In genomic region chr9:121429592-121429991, GRCm38 (mm10) we compare ENCODE assay signal across 24 mouse cellular contexts.
DNase-seq lines count a peak whose midpoint lies in the region; ATAC-seq lines count a peak whose summit lies in the region.
"Had no signal": no experiment of that assay in that cellular context is flagged by ENCODE, and none has a peak within 500 bp of the region (broad histone marks: within the 10 kb centered on the region; RNA-seq: fewer than 3 reads in every experiment).

No protein-coding gene starts in this region.

- ATAC-seq in embryonic facial prominence, embryonic 13.5 days (ENCODE audit: insufficient number of reproducible peaks, insufficient read depth, low FRiP score, low TSS enrichment, low read depth) = no peak
- ATAC-seq in hindbrain, embryonic 13.5 days (ENCODE audit: low FRiP score) = no peak
- no peak for ATAC-seq in hindbrain, embryonic 12.5 days (ENCODE audit: low FRiP score)
- no peak for ATAC-seq in midbrain, embryonic 14.5 days (ENCODE audit: low FRiP score, low TSS enrichment)
- no peak for ATAC-seq in midbrain, embryonic 11.5 days (ENCODE audit: low FRiP score)
- 0 out of 2 replicates have a peak, but pooled peaks have one; percentile 31 for ATAC-seq in hindbrain, embryonic 16.5 days
- ATAC-seq: activated CD4-positive, CD25-positive, alpha-beta regulatory T cell, adult 4 months; CD4-positive, CD25-positive, alpha-beta regulatory T cell, adult 4 months; intestine, postnatal 0 days had no signal

- H3K4me3 ChIP-seq in embryonic facial prominence, embryonic 13.5 days = no peak overlapping the region
- H3K4me3 ChIP-seq in embryonic facial prominence, embryonic 10.5 days = no peak overlapping the region
- H3K4me3 ChIP-seq in hindbrain, embryonic 13.5 days = no peak overlapping the region
- no peak overlapping the region for H3K4me3 ChIP-seq in hindbrain, embryonic 12.5 days
- no peak overlapping the region for H3K4me3 ChIP-seq in midbrain, embryonic 14.5 days (replicated peaks; ENCODE audit: low read depth, low read length)
- no peak overlapping the region for H3K4me3 ChIP-seq in midbrain, embryonic 11.5 days (ENCODE audit: low read depth, low read length)
- H3K4me3 ChIP-seq in hindbrain, embryonic 16.5 days (ENCODE audit: low read length) = no peak overlapping the region
- H3K4me3 ChIP-seq: heart, embryonic 15.5 days; kidney, embryonic 15.5 days; lung, embryonic 15.5 days; midbrain, embryonic 12.5 days had no signal

- peak overlapping the region; percentile 45; the same call in 1 of the 2 replicates for H3K27ac ChIP-seq in embryonic facial prominence, embryonic 13.5 days
- no peak overlapping the region for H3K27ac ChIP-seq in embryonic facial prominence, embryonic 10.5 days (replicated peaks)
- H3K27ac ChIP-seq in hindbrain, embryonic 13.5 days = peak overlapping the region; percentile 48; the same call in 1 of the 2 replicates
- H3K27ac ChIP-seq in hindbrain, embryonic 12.5 days = no peak overlapping the region
- H3K27ac ChIP-seq in midbrain, embryonic 14.5 days (replicated peaks; ENCODE audit: low read depth, low read length) = no peak overlapping the region
- H3K27ac ChIP-seq in midbrain, embryonic 11.5 days (ENCODE audit: low read depth, low read length) = no peak overlapping the region
- no peak overlapping the region for H3K27ac ChIP-seq in hindbrain, embryonic 16.5 days (ENCODE audit: low read depth, low read length)
- H3K27ac ChIP-seq: liver, embryonic 14.5 days; lung, embryonic 15.5 days; macrophage; midbrain, embryonic 12.5 days had no signal

- H3K4me1 ChIP-seq in embryonic facial prominence, embryonic 13.5 days = peaks cover 26% of the 10 kb centered on the region
- peaks cover 17% of the 10 kb centered on the region for H3K4me1 ChIP-seq in embryonic facial prominence, embryonic 10.5 days
- H3K4me1 ChIP-seq in hindbrain, embryonic 13.5 days (replicated peaks) = peaks cover 35% of the 10 kb centered on the region
- peaks cover 11% of the 10 kb centered on the region for H3K4me1 ChIP-seq in hindbrain, embryonic 12.5 days
- 0 out of 2 replicates have a peak, but pooled peaks cover 7% of the 10 kb centered on the region for H3K4me1 ChIP-seq in midbrain, embryonic 14.5 days (ENCODE audit: control insufficient read depth, insufficient read depth, low read length)
- H3K4me1 ChIP-seq in midbrain, embryonic 11.5 days (ENCODE audit: control insufficient read depth, insufficient read depth, low read length) = 0 out of 2 replicates have a peak, but pooled peaks cover 2% of the 10 kb centered on the region
- peaks cover 12% of the 10 kb centered on the region for H3K4me1 ChIP-seq in hindbrain, embryonic 16.5 days (ENCODE audit: control insufficient read depth, insufficient read depth, low read depth, low read length)
- H3K4me1 ChIP-seq: midbrain, embryonic 12.5 days had no signal

- H3K9ac ChIP-seq in embryonic facial prominence, embryonic 13.5 days = no peak overlapping the region
- H3K9ac ChIP-seq in hindbrain, embryonic 13.5 days = no peak overlapping the region
- no peak overlapping the region for H3K9ac ChIP-seq in hindbrain, embryonic 12.5 days
- no peak overlapping the region for H3K9ac ChIP-seq in midbrain, embryonic 14.5 days (replicated peaks; ENCODE audit: low read length)
- H3K9ac ChIP-seq in midbrain, embryonic 11.5 days (ENCODE audit: low read length) = no peak overlapping the region
- H3K9ac ChIP-seq in hindbrain, embryonic 16.5 days (ENCODE audit: low read depth, low read length) = no peak overlapping the region
- H3K9ac ChIP-seq: heart, embryonic 15.5 days; kidney, embryonic 15.5 days; liver, embryonic 14.5 days; lung, embryonic 15.5 days; midbrain, embryonic 12.5 days had no signal

- DNase-seq in embryonic facial prominence, embryonic 10.5 days (ENCODE audit: low spot score) = no peak
- DNase-seq in midbrain, embryonic 14.5 days = peak; percentile 34
- no peak for DNase-seq in midbrain, embryonic 11.5 days (ENCODE audit: low spot score, missing footprints)
- no peak for DNase-seq in adrenal gland, adult 8-10 months
- DNase-seq: adrenal gland, postnatal 14 days; cerebellum, adult 11 months; embryo, embryonic 11 days; gastrocnemius, postnatal 10 days; heart, adult 11 months; right cerebral cortex, adult 18-20 months had no signal

- H3K9me3 ChIP-seq in embryonic facial prominence, embryonic 13.5 days = no peaks in the 10 kb centered on the region
- no peaks in the 10 kb centered on the region for H3K9me3 ChIP-seq in embryonic facial prominence, embryonic 10.5 days
- no peaks in the 10 kb centered on the region for H3K9me3 ChIP-seq in hindbrain, embryonic 13.5 days
- H3K9me3 ChIP-seq in hindbrain, embryonic 12.5 days (replicated peaks) = no peaks in the 10 kb centered on the region
- no peaks in the 10 kb centered on the region for H3K9me3 ChIP-seq in midbrain, embryonic 14.5 days (ENCODE audit: control insufficient read depth, low read length)
- H3K9me3 ChIP-seq in midbrain, embryonic 11.5 days (ENCODE audit: control insufficient read depth, low read length) = no peaks in the 10 kb centered on the region
- H3K9me3 ChIP-seq in hindbrain, embryonic 16.5 days (ENCODE audit: control insufficient read depth, low read length) = no peaks in the 10 kb centered on the region
- H3K9me3 ChIP-seq: G1E; heart, embryonic 15.5 days; kidney, embryonic 15.5 days; lung, embryonic 15.5 days; midbrain, embryonic 12.5 days had no signal

- WGBS in embryonic facial prominence, embryonic 13.5 days = 63% methylated on average over 7 of the region's 7 CpGs
- 91% methylated on average over 7 of the region's 7 CpGs for WGBS in embryonic facial prominence, embryonic 10.5 days
- WGBS in hindbrain, embryonic 13.5 days = 65% methylated on average over 7 of the region's 7 CpGs
- WGBS in hindbrain, embryonic 12.5 days = 75% methylated on average over 7 of the region's 7 CpGs
- 72% methylated on average over 7 of the region's 7 CpGs for WGBS in midbrain, embryonic 14.5 days
- WGBS in midbrain, embryonic 11.5 days = 84% methylated on average over 7 of the region's 7 CpGs
- 57% methylated on average over 7 of the region's 7 CpGs for WGBS in hindbrain, embryonic 16.5 days

- H3K27me3 ChIP-seq in embryonic facial prominence, embryonic 13.5 days = no peaks in the 10 kb centered on the region
- no peaks in the 10 kb centered on the region for H3K27me3 ChIP-seq in embryonic facial prominence, embryonic 10.5 days (replicated peaks; ENCODE audit: low read depth, poor library complexity, severe bottlenecking)
- no peaks in the 10 kb centered on the region for H3K27me3 ChIP-seq in hindbrain, embryonic 13.5 days
- no peaks in the 10 kb centered on the region for H3K27me3 ChIP-seq in hindbrain, embryonic 12.5 days
- no peaks in the 10 kb centered on the region for H3K27me3 ChIP-seq in midbrain, embryonic 14.5 days (ENCODE audit: control insufficient read depth, insufficient read depth, low read length)
- no peaks in the 10 kb centered on the region for H3K27me3 ChIP-seq in midbrain, embryonic 11.5 days (ENCODE audit: control insufficient read depth, insufficient read depth, low read length)
- no peaks in the 10 kb centered on the region for H3K27me3 ChIP-seq in hindbrain, embryonic 16.5 days (replicated peaks; ENCODE audit: control insufficient read depth, insufficient read depth, low read length)
- H3K27me3 ChIP-seq: heart, embryonic 15.5 days; kidney, embryonic 15.5 days; lung, embryonic 15.5 days; midbrain, embryonic 12.5 days had no signal

- H3K4me2 ChIP-seq in embryonic facial prominence, embryonic 13.5 days = no peak overlapping the region
- H3K4me2 ChIP-seq in hindbrain, embryonic 13.5 days = no peak overlapping the region
- H3K4me2 ChIP-seq in hindbrain, embryonic 12.5 days (replicated peaks) = no peak overlapping the region
- H3K4me2 ChIP-seq in midbrain, embryonic 14.5 days (ENCODE audit: low read length) = no peak overlapping the region
- H3K4me2 ChIP-seq in midbrain, embryonic 11.5 days = no peak overlapping the region
- no peak overlapping the region for H3K4me2 ChIP-seq in hindbrain, embryonic 16.5 days (ENCODE audit: low read length)
- H3K4me2 ChIP-seq: heart, embryonic 15.5 days; lung, embryonic 15.5 days; midbrain, embryonic 12.5 days had no signal

- 0 out of 2 replicates have a peak, but pooled peaks cover 3% of the 10 kb centered on the region for H3K36me3 ChIP-seq in embryonic facial prominence, embryonic 13.5 days
- 0 out of 2 replicates have a peak, but pooled peaks cover 6% of the 10 kb centered on the region for H3K36me3 ChIP-seq in embryonic facial prominence, embryonic 10.5 days (replicated peaks)
- peaks cover 18% of the 10 kb centered on the region; the same call in 1 of the 2 replicates for H3K36me3 ChIP-seq in hindbrain, embryonic 13.5 days
- peaks cover 4% of the 10 kb centered on the region for H3K36me3 ChIP-seq in hindbrain, embryonic 12.5 days
- 0 out of 2 replicates have a peak, but pooled peaks cover 5% of the 10 kb centered on the region for H3K36me3 ChIP-seq in midbrain, embryonic 14.5 days (ENCODE audit: control insufficient read depth, insufficient read depth, low read length)
- H3K36me3 ChIP-seq in midbrain, embryonic 11.5 days (ENCODE audit: control insufficient read depth, insufficient read depth, low read length) = no peaks in the 10 kb centered on the region
- no peaks in the 10 kb centered on the region for H3K36me3 ChIP-seq in hindbrain, embryonic 16.5 days (ENCODE audit: control insufficient read depth, insufficient read depth, low read length)
- H3K36me3 ChIP-seq: heart, embryonic 15.5 days; kidney, embryonic 15.5 days had no signal

Comparison
In these comparisons a context has a peak if more than half of its experiments do, and no peak if none do; other contexts are left out.
1. H3K27ac ChIP-seq: peak in embryonic facial prominence, embryonic 13.5 days (single experiment) and hindbrain, embryonic 13.5 days (single experiment); none in embryonic facial prominence, embryonic 10.5 days (single experiment), hindbrain, embryonic 12.5 days (single experiment), midbrain, embryonic 14.5 days (single experiment), midbrain, embryonic 11.5 days (single experiment) and hindbrain, embryonic 16.5 days (single experiment).